Mouse (Mus musculus): ENCODE measurements at regions not wholly inside any gene's neighbourhood (a gene's known extent, or its start where the extent isn't known, plus 50 kb on each side); places are given as distances from the start of the nearest gene placed in this dataset.
"Not testable (repeated sequence)": the region's sequence is repeated elsewhere in the genome, so short reads cannot be mapped to it uniquely, and the experiment has no call there.

- ATAC-seq (no peak), DNase-seq (ENCODE audit: low read depth, low spot score) (no peak)
- CTCF ChIA-PET, result no interaction called here
- in situ Hi-C loops (cut with MboI; ENCODE audit: low pct_unique_long_range_greater_than_20kb), result no loop called here
- no peak for TF ChIP-seq CTCF (IDR thresholded peaks at IDR 0.05)
- POLR2A ChIA-PET, result no interaction called here
- peaks cover 9% of the 10 kb centered on the region for H3K27me3 ChIP-seq
These were observed 786.8 kb upstream of the Pou3f3 start for GRCm38 (mm10) chr1:41908808-41909110.

DNA sequence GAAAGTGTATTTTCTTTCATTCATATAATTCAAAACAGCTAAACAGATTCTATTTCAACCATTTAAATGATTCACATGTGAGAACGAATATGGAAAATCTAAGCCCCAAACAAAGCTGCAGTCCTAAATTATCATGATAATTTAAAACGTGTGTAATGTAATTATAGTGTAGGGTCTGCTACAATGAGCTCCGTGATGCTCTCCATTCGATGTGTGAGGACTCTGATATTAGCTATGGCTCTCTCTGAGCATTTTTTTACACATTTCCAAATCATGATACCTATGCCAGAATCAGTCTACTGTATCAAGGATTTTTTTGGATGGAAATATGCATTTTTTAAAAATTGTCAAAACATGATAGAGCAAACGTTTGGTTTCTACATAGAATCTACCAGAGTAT is 785.8 kb upstream of the Pou3f3 start:
- peaks cover 9% of the 10 kb centered on the region for H3K27me3 ChIP-seq
- DNase-seq (ENCODE audit: low read depth, low spot score), result no peak
- no peak for ATAC-seq
- ChIA-PET POLR2A (no interaction called here), CTCF (no interaction called here)
- in situ Hi-C loops (cut with MboI; ENCODE audit: low pct_unique_long_range_greater_than_20kb), result no loop called here
- no peak for TF ChIP-seq CTCF (IDR thresholded peaks at IDR 0.05)

- CTCF ChIA-PET, result interaction anchor here (0.7 kb wide), 1 partner anchor 10 kb away, joined by 3 read pairs; no protein-coding TSS in a partner anchor
- H3K27me3 ChIP-seq, result no peaks in the 10 kb centered on the region
- no peak for DNase-seq (ENCODE audit: low read depth, low spot score)
- no peak for TF ChIP-seq CTCF (IDR thresholded peaks at IDR 0.05)
- POLR2A ChIA-PET, result interaction anchor here (0.6 kb wide), 1 partner anchor 323 kb away, joined by 5 read pairs; no protein-coding TSS in a partner anchor
- in situ Hi-C loops (cut with MboI; ENCODE audit: low pct_unique_long_range_greater_than_20kb), result no loop called here
- no peak for ATAC-seq
These were observed 778.7 kb upstream of the Pou3f3 start for GRCm38 (mm10) chr1:41916730-41917347.

GRCm38 (mm10) chr1:41917807-41918206 is 777.8 kb upstream of the Pou3f3 start:
- in situ Hi-C loops (cut with MboI; ENCODE audit: low pct_unique_long_range_greater_than_20kb); CTCF ChIA-PET; POLR2A ChIA-PET; H3K27me3 ChIP-seq; ATAC-seq; DNase-seq (ENCODE audit: low read depth, low spot score): not testable (repeated sequence)

DNA sequence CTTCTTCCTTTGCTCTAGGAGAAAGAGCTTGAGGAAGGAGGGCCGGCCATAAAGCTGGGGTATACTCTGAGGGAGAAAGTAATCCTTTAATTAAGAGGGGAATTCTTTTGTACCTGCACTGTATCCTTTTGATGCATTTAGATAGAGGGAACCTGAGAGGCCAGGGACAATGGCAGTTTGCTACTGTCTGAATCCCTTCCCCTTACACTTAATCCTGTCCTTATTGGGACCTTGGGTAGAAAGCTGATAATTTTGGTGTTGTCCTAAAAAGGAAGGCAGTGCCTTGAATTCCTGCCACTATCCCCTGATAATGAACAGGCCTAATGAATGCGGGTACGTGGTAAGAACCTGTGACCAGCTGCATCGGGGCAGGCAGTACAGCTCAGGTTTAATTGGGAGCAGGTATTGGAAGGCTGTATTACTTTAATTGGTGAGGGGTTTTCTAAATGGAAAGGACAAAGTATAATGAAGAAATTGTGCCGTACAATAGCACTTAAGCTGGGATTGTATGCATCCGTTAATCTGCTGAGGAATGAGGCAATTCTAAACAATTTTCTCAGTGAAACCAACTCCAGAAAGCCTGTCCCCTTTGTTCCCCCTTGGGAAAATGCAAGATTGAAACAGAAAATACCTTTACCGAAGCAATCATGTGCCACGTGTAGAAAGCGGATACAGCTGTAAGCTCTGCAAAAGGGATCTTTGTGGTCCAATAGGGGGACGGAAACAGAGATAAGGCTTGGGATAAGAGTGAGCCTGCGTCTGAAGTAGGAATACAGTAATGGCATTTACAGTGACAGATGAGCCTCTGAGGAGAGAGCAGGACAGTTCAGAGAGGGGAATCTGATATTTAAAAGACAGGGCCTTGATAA is 776.9 kb upstream of the Pou3f3 start:
- CTCF ChIA-PET, result no interaction called here
- no peaks in the 10 kb centered on the region for H3K27me3 ChIP-seq
- ATAC-seq (no peak), DNase-seq (ENCODE audit: low read depth, low spot score) (no peak)
- no peak for TF ChIP-seq CTCF (IDR thresholded peaks at IDR 0.05)
- POLR2A ChIA-PET, result no interaction called here
- in situ Hi-C loops (cut with MboI; ENCODE audit: low pct_unique_long_range_greater_than_20kb), result no loop called here

GRCm38 (mm10) chr1:41933777-41934176 is 761.8 kb upstream of the Pou3f3 start:
- ATAC-seq (no peak), DNase-seq (ENCODE audit: low read depth, low spot score) (no peak)
- CTCF ChIA-PET, result no interaction called here
- H3K27me3 ChIP-seq, result no peaks in the 10 kb centered on the region
- in situ Hi-C loops (cut with MboI; ENCODE audit: low pct_unique_long_range_greater_than_20kb), result no loop called here
- TF ChIP-seq CTCF (IDR thresholded peaks at IDR 0.05), result no peak
- POLR2A ChIA-PET, result no interaction called here

GRCm38 (mm10) chr1:41935912-41936478 is 759.6 kb upstream of the Pou3f3 start:
- in situ Hi-C loops (cut with MboI; ENCODE audit: low pct_unique_long_range_greater_than_20kb), result no loop called here
- no peak for DNase-seq (ENCODE audit: low read depth, low spot score)
- ChIA-PET CTCF (no interaction called here), POLR2A (no interaction called here)
- TF ChIP-seq CTCF (IDR thresholded peaks at IDR 0.05), result no peak
- no peak for ATAC-seq
- no peaks in the 10 kb centered on the region for H3K27me3 ChIP-seq

DNA sequence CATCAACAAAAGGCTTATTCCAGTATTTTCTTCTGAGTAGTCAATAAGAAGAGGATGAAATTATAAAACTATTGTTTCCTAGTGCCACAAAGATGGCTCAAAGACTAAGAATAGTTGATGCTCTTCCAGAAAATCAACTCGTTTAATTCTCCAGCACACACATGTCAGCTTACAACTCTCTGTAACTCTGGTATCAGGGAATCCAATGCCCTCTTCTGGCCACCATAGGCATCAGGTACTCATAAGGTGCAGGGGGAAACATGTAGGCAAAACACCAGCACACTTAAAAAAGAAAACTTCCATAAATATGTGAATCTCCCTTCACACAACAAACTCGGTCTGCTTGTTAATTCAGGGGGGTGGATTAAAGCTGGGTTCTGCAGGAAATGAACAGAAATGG is 734.6 kb upstream of the Pou3f3 start:
- ChIA-PET POLR2A (no interaction called here), CTCF (no interaction called here)
- H3K27me3 ChIP-seq, result peaks cover under 1% of the 10 kb centered on the region
- ATAC-seq (no peak), DNase-seq (ENCODE audit: low read depth, low spot score) (no peak)
- in situ Hi-C loops (cut with MboI; ENCODE audit: low pct_unique_long_range_greater_than_20kb), result no loop called here
- peak; percentile 35 for TF ChIP-seq CTCF (IDR thresholded peaks at IDR 0.05)

GRCm38 (mm10) chr1:41981545-41981944 is 714.0 kb upstream of the Pou3f3 start:
- ChIA-PET POLR2A (no interaction called here), CTCF (no interaction called here)
- in situ Hi-C loops (cut with MboI; ENCODE audit: low pct_unique_long_range_greater_than_20kb), result no loop called here
- no peaks in the 10 kb centered on the region for H3K27me3 ChIP-seq
- TF ChIP-seq CTCF (IDR thresholded peaks at IDR 0.05), result no peak
- no peak for ATAC-seq
- no peak for DNase-seq (ENCODE audit: low read depth, low spot score)

DNA sequence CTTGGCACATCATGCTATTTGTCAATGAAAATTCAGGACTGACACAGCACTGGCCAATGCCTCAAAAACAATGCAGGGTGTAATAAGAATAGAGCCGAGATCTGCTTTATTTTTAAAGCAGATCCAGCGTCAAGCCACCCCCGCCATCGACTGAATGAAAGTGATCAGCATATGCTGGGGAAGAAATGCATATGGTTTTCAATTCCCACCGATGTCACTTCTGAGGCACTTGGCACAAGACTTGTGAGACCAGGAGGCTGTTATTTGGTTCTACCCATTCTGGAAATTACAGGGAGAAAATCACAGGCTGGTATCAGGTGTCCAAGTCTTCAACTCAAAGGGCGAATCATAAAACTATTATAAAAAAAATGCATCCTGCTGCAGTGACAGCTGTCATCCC is 689.3 kb upstream of the Pou3f3 start:
- DNase-seq (ENCODE audit: low read depth, low spot score), result no peak
- no peak for ATAC-seq
- no peaks in the 10 kb centered on the region for H3K27me3 ChIP-seq
- in situ Hi-C loops (cut with MboI; ENCODE audit: low pct_unique_long_range_greater_than_20kb), result no loop called here
- ChIA-PET POLR2A (no interaction called here), CTCF (no interaction called here)
- no peak for TF ChIP-seq CTCF (IDR thresholded peaks at IDR 0.05)

DNA sequence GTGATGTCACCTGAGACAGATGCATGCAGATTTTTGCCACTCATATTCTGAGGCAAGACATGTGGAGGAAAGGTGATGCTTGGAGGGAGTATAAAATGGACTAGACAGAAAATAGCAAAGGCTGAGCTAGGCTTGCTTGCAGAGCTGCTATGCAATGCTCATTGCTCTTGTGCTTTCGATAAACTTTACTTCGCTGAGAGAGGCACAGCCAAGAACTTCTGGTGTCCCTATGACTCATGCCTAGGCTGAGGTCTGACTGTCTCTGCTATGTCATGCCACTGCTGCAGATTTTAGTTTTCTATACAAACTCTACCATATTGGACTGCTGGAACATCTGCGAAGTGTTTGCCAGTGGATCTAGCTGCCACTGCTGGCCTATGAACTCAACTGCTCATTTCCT is 687.5 kb upstream of the Pou3f3 start:
- CTCF ChIA-PET, result no interaction called here
- TF ChIP-seq CTCF (IDR thresholded peaks at IDR 0.05), result no peak
- no peak for ATAC-seq
- in situ Hi-C loops (cut with MboI; ENCODE audit: low pct_unique_long_range_greater_than_20kb), result no loop called here
- DNase-seq (ENCODE audit: low read depth, low spot score), result no peak
- POLR2A ChIA-PET, result no interaction called here
- H3K27me3 ChIP-seq, result no peaks in the 10 kb centered on the region

Measured in Patski (cell line).